Mouse (Mus musculus): Measurements from ENCODE around the gene Zfp14. TPM values are rescaled to one million over a fixed set of nuclear protein-coding genes. Genes with fewer than 3 reads are reported as not detected.

Gene Zfp14
- total and polyA plus RNA-seq, 2 experiments from 2014 or later = 2.2 to 6.0 TPM

GRCm38 (mm10) chr7:30092666-30093065, 41.5 kb upstream of the Zfp14 start:
- 79% methylated on average over 9 of the region's 9 CpGs for WGBS
- Histone ChIP-seq H3K4me3 (ENCODE audit: low read depth, low read length) (no peak overlapping the region), H3K9me3 (replicated peaks; ENCODE audit: control insufficient read depth, low read length) (no peaks in the 10 kb centered on the region), H3K36me3 (replicated peaks; ENCODE audit: control insufficient read depth, insufficient read depth, low read length) (no peaks in the 10 kb centered on the region), H3K4me2 (ENCODE audit: low read depth, low read length) (no peak overlapping the region), H3K27me3 (ENCODE audit: control insufficient read depth, insufficient read depth, low read length) (no peaks in the 10 kb centered on the region), H3K4me1 (ENCODE audit: control insufficient read depth, insufficient read depth) (peaks cover 14% of the 10 kb centered on the region), H3K9ac (replicated peaks; ENCODE audit: low read depth, low read length) (no peak overlapping the region), H3K27ac (ENCODE audit: low read depth) (no peak overlapping the region)
- no peak for TF ChIP-seq CTCF (IDR thresholded peaks at IDR 0.05; ENCODE audit: low read depth)
- TF ChIP-seq EP300 (IDR thresholded peaks at IDR 0.05; ENCODE audit: low read depth) = no peak
- DNase-seq (ENCODE audit: low spot score) (no peak), ATAC-seq (ENCODE audit: insufficient read depth, low read depth) (no peak)

DNA sequence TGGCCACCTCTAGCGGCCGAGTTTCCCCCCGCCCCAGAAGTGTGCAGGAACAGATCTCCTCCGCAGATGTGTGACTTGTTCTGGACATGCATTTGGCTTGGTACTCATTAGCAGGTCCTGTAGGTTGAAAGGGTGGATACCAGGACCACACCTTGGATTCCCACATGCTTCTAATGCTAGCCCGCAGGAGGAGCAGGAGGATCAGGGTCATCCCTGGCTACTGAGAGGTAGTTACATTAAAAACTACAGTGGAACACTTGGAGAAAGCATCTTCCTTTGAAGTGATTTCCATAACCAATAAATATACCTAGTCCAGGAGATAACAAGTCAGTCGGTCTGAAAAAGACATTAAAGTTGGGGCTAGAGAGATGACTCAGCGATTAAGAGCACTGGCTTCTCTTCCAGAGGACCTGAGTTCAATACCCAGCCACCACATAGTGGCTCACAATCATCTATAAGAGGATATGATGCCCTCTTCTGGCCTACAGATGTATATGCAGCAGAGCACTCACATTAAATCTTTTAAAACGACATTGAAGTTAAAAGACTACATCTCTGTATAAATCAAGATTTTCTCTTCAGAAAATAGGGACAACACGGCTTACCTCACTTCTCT, 39.9 kb upstream of the Zfp14 start:
- DNase-seq (ENCODE audit: low spot score) (peak; percentile 43), ATAC-seq (ENCODE audit: insufficient read depth, low read depth) (no peak)
- H3K9ac ChIP-seq (replicated peaks; ENCODE audit: low read depth, low read length) = no peak overlapping the region; the same call in 1 of the 2 replicates
- WGBS = 9% methylated on average over 9 of the region's 9 CpGs
- peak overlapping the region; percentile 81 for H3K4me2 ChIP-seq (ENCODE audit: low read depth, low read length)
- H3K27ac ChIP-seq (ENCODE audit: low read depth) = peak overlapping the region; percentile 49; the same call in 1 of the 2 replicates
- H3K4me3 ChIP-seq (ENCODE audit: low read depth, low read length) = peak overlapping the region; percentile 53
- TF ChIP-seq EP300 (IDR thresholded peaks at IDR 0.05; ENCODE audit: low read depth) (0 out of 2 replicates have a peak, but pooled peaks have one; percentile 18), CTCF (IDR thresholded peaks at IDR 0.05; ENCODE audit: low read depth) (peak; percentile 54)
- H3K36me3 ChIP-seq (replicated peaks; ENCODE audit: control insufficient read depth, insufficient read depth, low read length) = no peaks in the 10 kb centered on the region; the same call in 1 of the 2 replicates
- H3K27me3 ChIP-seq (ENCODE audit: control insufficient read depth, insufficient read depth, low read length) = no peaks in the 10 kb centered on the region
- peaks cover 14% of the 10 kb centered on the region for H3K4me1 ChIP-seq (ENCODE audit: control insufficient read depth, insufficient read depth)
- H3K9me3 ChIP-seq (replicated peaks; ENCODE audit: control insufficient read depth, low read length) = no peaks in the 10 kb centered on the region

DNA sequence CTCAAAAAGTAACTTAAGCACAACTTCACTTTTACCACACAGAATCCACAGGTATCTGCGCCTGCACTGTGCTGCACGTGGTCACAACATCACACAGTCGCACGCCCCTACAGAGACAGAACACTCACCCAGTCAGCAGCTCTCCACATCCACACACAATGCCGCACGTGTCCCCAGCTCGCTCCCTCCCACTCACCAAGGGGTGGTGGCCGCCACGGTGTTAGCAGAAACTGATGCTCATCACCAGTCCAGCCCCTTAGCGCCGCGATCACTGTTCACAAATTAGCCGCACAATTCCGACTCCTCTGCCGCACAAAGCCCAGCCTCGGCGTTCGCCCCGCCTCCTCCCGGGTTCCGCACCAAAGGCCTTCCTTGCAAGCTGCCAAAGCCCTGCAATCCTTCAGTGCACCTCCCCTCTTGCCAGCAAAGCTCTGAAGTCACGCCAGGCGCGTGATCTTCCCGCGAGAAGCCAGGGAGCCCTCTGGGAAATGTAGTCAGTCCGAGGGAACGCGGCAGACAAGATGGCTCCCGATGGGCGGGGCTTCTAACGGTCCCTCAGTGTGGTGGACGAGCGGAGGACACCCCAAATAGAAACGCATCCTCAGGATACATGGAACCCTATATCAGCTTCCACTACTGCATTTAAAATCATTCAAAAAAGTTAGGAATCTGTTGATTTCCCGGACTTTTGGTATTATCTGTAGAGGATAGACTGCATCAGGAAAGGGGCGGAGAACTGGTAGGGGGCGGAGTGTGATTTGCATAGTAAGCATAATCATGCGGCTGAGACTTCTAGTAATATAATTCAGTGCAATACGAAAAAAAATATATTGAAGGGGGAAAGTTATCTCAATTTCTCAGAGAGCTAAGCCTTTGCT, 39.2 kb upstream of the Zfp14 start, which contains the start of the genes Gm26920 and Zfp566:
Gene Gm26920, minus strand, starts transcription at position 319 of the 878 bp plus-strand sequence.
Gene Zfp566, minus strand, starts transcription at position 436 of the 878 bp plus-strand sequence.
- under 1% methylated on average over 40 of the region's 40 CpGs for WGBS
- Histone ChIP-seq H3K4me3 (ENCODE audit: low read depth, low read length) (peak within 1 kb of the TSS; percentile 53), H3K4me1 (ENCODE audit: control insufficient read depth, insufficient read depth) (peaks cover 14% of the 10 kb centered on the region), H3K27me3 (ENCODE audit: control insufficient read depth, insufficient read depth, low read length) (no peaks in the 10 kb centered on the region), H3K9ac (replicated peaks; ENCODE audit: low read depth, low read length) (peak within 1 kb of the TSS; percentile 60), H3K27ac (ENCODE audit: low read depth) (peak within 1 kb of the TSS; percentile 60), H3K9me3 (replicated peaks; ENCODE audit: control insufficient read depth, low read length) (no peaks in the 10 kb centered on the region), H3K36me3 (replicated peaks; ENCODE audit: control insufficient read depth, insufficient read depth, low read length) (no peaks in the 10 kb centered on the region; the same call in 1 of the 2 replicates), H3K4me2 (ENCODE audit: low read depth, low read length) (peak within 1 kb of the TSS; percentile 81)
- TF ChIP-seq EP300 (IDR thresholded peaks at IDR 0.05; ENCODE audit: low read depth) (no peak; the same call in 1 of the 2 replicates), CTCF (IDR thresholded peaks at IDR 0.05; ENCODE audit: low read depth) (no peak)
- ATAC-seq (ENCODE audit: insufficient read depth, low read depth) = peak; percentile 91
- DNase-seq (ENCODE audit: low spot score) = peak; percentile 99

DNA sequence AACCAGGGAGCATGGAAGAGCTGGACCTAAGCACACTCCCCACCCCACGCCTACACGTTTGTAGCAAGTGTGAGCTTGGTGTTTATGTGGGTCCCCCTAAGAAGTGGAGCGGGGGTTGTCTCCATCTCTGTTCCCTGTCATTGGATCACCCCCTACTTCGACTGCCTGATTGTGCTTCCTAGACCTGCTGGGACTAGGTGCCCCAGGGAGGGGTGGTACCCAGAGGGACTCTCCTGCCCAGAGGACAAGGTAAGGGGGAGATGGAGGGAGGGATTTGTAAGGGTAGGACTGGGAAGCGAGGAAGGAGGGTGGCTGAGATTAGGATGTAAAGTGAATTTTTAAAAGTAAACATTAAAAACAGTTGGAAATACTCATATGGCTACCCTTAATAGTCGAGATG, 38.2 kb upstream of the Zfp14 start:
- Histone ChIP-seq H3K9ac (replicated peaks; ENCODE audit: low read depth, low read length) (peak overlapping the region; percentile 60), H3K4me3 (ENCODE audit: low read depth, low read length) (peak overlapping the region; percentile 53), H3K4me1 (ENCODE audit: control insufficient read depth, insufficient read depth) (peaks cover 13% of the 10 kb centered on the region), H3K27me3 (ENCODE audit: control insufficient read depth, insufficient read depth, low read length) (no peaks in the 10 kb centered on the region), H3K4me2 (ENCODE audit: low read depth, low read length) (peak overlapping the region; percentile 81), H3K36me3 (replicated peaks; ENCODE audit: control insufficient read depth, insufficient read depth, low read length) (no peaks in the 10 kb centered on the region; the same call in 1 of the 2 replicates), H3K9me3 (replicated peaks; ENCODE audit: control insufficient read depth, low read length) (no peaks in the 10 kb centered on the region), H3K27ac (ENCODE audit: low read depth) (no peak overlapping the region)
- DNase-seq (ENCODE audit: low spot score) (no peak), ATAC-seq (ENCODE audit: insufficient read depth, low read depth) (no peak)
- WGBS = 24% methylated on average over 6 of the region's 6 CpGs
- no peak for TF ChIP-seq CTCF (IDR thresholded peaks at IDR 0.05; ENCODE audit: low read depth)
- no peak for TF ChIP-seq EP300 (IDR thresholded peaks at IDR 0.05; ENCODE audit: low read depth)

DNA sequence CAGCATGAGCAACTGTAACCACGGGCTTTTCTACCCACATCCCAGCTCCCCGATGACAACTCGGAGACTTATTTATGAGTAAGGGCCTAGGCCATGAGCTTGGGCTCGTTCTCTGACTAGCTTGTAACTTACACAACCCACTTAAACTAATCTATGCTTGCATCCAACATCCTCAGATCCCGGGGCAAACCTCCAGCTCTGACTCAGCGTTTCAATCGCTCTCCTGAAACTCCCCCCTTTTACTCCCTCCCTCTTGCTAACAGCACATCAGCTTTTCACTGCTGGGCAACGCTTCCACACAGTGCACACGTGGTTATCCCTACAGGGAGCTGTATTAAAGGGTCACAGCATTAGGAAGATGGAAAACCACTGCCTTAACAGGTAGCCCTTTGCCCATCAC, 35.3 kb upstream of the Zfp14 start:
- H3K9me3 ChIP-seq (replicated peaks; ENCODE audit: control insufficient read depth, low read length) = no peaks in the 10 kb centered on the region
- H3K36me3 ChIP-seq (replicated peaks; ENCODE audit: control insufficient read depth, insufficient read depth, low read length) = no peaks in the 10 kb centered on the region; the same call in 1 of the 2 replicates
- H3K4me2 ChIP-seq (ENCODE audit: low read depth, low read length) = no peak overlapping the region
- no peak overlapping the region for H3K4me3 ChIP-seq (ENCODE audit: low read depth, low read length)
- TF ChIP-seq EP300 (IDR thresholded peaks at IDR 0.05; ENCODE audit: low read depth) = no peak
- TF ChIP-seq CTCF (IDR thresholded peaks at IDR 0.05; ENCODE audit: low read depth) = no peak
- H3K9ac ChIP-seq (replicated peaks; ENCODE audit: low read depth, low read length) = no peak overlapping the region
- no peak for DNase-seq (ENCODE audit: low spot score)
- H3K4me1 ChIP-seq (ENCODE audit: control insufficient read depth, insufficient read depth) = peaks cover 7% of the 10 kb centered on the region; the same call in 1 of the 2 replicates
- no peak for ATAC-seq (ENCODE audit: insufficient read depth, low read depth)
- no peaks in the 10 kb centered on the region for H3K27me3 ChIP-seq (ENCODE audit: control insufficient read depth, insufficient read depth, low read length)
- H3K27ac ChIP-seq (ENCODE audit: low read depth) = no peak overlapping the region
- WGBS = 86% methylated on average over 9 of the region's 9 CpGs
